Mouse (Mus musculus): Measurements from ENCODE around the gene Susd5. TPM values are rescaled to one million over a fixed set of nuclear protein-coding genes. Genes with fewer than 3 reads are reported as not detected.

The Susd5 gene
- polyA plus RNA-seq, 1 experiment = 0.48 TPM

Other genes starting within 250 kb of the Susd5 start
- gene Ubp1, start 126.2 kb upstream of the Susd5 start, polyA plus RNA-seq (2012; rRNA removed) = 42.5 and 44.7 TPM in 2 replicates
- gene Fbxl2, start 10.9 kb upstream of the Susd5 start, polyA plus RNA-seq (2012; rRNA removed) = 2.8 and 3.5 TPM in 2 replicates

Measured in kidney, adult 2 months (tissue).